Mouse (Mus musculus) spleen, adult 2 months (tissue): ENCODE measurements around the gene Lypd8.

ENCODE experiments used
- CTCF ChIP-seq: fragments of 200-500 bp; IDR thresholded peaks from 2 replicates; pipeline ENCODE4 v1.5.1; 2011; ENCODE audit warnings: mild to moderate bottlenecking, inconsistent platforms; ENCODE audit not compliant: insufficient read depth, insufficient read length, insufficient replicate concordance; ENCODE audit errors: extremely low read depth
- POLR2A ChIP-seq: fragments of 200-500 bp; IDR thresholded peaks from 2 replicates; pipeline ENCODE4 v1.6.1; 2011; ENCODE audit warnings: low read depth, low read length, inconsistent platforms

- TF ChIP-seq CTCF (no peak), POLR2A (no peak)
Observed at GRCm38 (mm10) chr11:58354476-58354875, 24.4 kb upstream of the Lypd8 start.
